Mouse (Mus musculus): Measurements from ENCODE around the gene B4galnt1. TPM values are rescaled to one million over a fixed set of nuclear protein-coding genes. Genes with fewer than 3 reads are reported as not detected.
A peak's percentile ranks its signal among the peaks of the same experiment; 100 is the strongest.

The B4galnt1 gene
- total and polyA plus RNA-seq, 3 experiments = 1.8 to 9.5 (median 2.0) TPM

- intact Hi-C loops (cut with DNase I) = no loop called here
- no peaks in the 10 kb centered on the region for H3K27me3 ChIP-seq (ENCODE audit: control insufficient read depth, insufficient read depth, low read length)
- DNase-seq = peak in 1 of 2 experiments; percentile 18
- H3K9ac ChIP-seq (ENCODE audit: low read depth, low read length) = no peak overlapping the region
- H3K36me3 ChIP-seq (ENCODE audit: control insufficient read depth, insufficient read depth, low read length) = no peaks in the 10 kb centered on the region
- H3K4me3 ChIP-seq = no peak overlapping the region
- WGBS = 71% methylated on average over 11 of the region's 11 CpGs
- TF ChIP-seq EP300 (IDR thresholded peaks at IDR 0.05; ENCODE audit: insufficient read depth, low read depth, low read length) (no peak), CTCF (IDR thresholded peaks at IDR 0.05) (no peak), POLR2A (IDR thresholded peaks at IDR 0.05; ENCODE audit: insufficient read depth, low read depth, low read length) (no peak)
- H3K4me1 ChIP-seq (ENCODE audit: control insufficient read depth, insufficient read depth, low read length) = peaks cover 1% of the 10 kb centered on the region; the same call in 1 of the 2 replicates
- peak overlapping the region; percentile 91 for H3K27ac ChIP-seq
- no peaks in the 10 kb centered on the region for H3K79me2 ChIP-seq (replicated peaks; ENCODE audit: control insufficient read depth, insufficient read depth, low read length)
Measured at GRCm38 (mm10) chr10:127197505-127198110, 32.6 kb downstream of the B4galnt1 start.

GRCm38 (mm10) chr10:127198492-127198891 lies 33.5 kb downstream of the B4galnt1 start:
- WGBS = 47% methylated on average over 2 of the region's 2 CpGs
- no peak for TF ChIP-seq EP300 (IDR thresholded peaks at IDR 0.05; ENCODE audit: insufficient read depth, low read depth, low read length)
- TF ChIP-seq POLR2A (IDR thresholded peaks at IDR 0.05; ENCODE audit: insufficient read depth, low read depth, low read length) = no peak
- TF ChIP-seq CTCF (IDR thresholded peaks at IDR 0.05) = no peak
- Histone ChIP-seq H3K79me2 (replicated peaks; ENCODE audit: control insufficient read depth, insufficient read depth, low read length) (no peaks in the 10 kb centered on the region), H3K4me3 (no peak overlapping the region), H3K36me3 (ENCODE audit: control insufficient read depth, insufficient read depth, low read length) (no peaks in the 10 kb centered on the region), H3K27ac (peak overlapping the region; percentile 9), H3K27me3 (ENCODE audit: control insufficient read depth, insufficient read depth, low read length) (no peaks in the 10 kb centered on the region), H3K4me1 (ENCODE audit: control insufficient read depth, insufficient read depth, low read length) (peaks cover 1% of the 10 kb centered on the region; the same call in 1 of the 2 replicates), H3K9ac (ENCODE audit: low read depth, low read length) (no peak overlapping the region)
- intact Hi-C loops (cut with DNase I) = no loop called here
- peak in 1 of 2 experiments; percentile 22 for DNase-seq

DNA sequence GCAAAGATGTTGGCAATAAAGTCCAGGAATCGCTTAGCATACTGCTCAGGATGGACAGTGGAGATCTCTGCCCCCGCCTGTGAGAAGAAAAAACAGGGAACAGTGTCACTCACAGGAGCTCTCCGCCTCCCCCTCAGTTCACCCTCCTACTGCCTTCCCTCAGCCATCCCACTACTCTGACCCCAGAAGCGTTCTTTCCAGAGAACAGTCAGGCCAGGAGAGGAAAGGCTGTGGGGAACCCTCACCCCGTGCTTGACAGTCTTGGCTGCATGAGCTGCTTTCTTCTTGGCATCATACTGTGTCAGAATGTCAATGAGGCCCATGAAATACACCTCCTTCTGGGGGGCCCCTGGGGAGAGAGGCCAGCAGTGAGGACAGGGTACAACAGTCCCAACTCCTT lies 34.0 kb downstream of the B4galnt1 start:
- intact Hi-C loops (cut with DNase I) = no loop called here
- Histone ChIP-seq H3K79me2 (replicated peaks; ENCODE audit: control insufficient read depth, insufficient read depth, low read length) (no peaks in the 10 kb centered on the region), H3K27me3 (ENCODE audit: control insufficient read depth, insufficient read depth, low read length) (no peaks in the 10 kb centered on the region), H3K27ac (no peak overlapping the region), H3K4me3 (no peak overlapping the region), H3K36me3 (ENCODE audit: control insufficient read depth, insufficient read depth, low read length) (no peaks in the 10 kb centered on the region), H3K9ac (ENCODE audit: low read depth, low read length) (no peak overlapping the region), H3K4me1 (ENCODE audit: control insufficient read depth, insufficient read depth, low read length) (peaks cover 1% of the 10 kb centered on the region; the same call in 1 of the 2 replicates)
- DNase-seq = peak in 1 of 2 experiments; percentile 21
- TF ChIP-seq CTCF (IDR thresholded peaks at IDR 0.05) (no peak), POLR2A (IDR thresholded peaks at IDR 0.05; ENCODE audit: insufficient read depth, low read depth, low read length) (peak; percentile 19; the same call in 1 of the 2 replicates), EP300 (IDR thresholded peaks at IDR 0.05; ENCODE audit: insufficient read depth, low read depth, low read length) (no peak)
- 61% methylated on average over 5 of the region's 5 CpGs for WGBS

DNA sequence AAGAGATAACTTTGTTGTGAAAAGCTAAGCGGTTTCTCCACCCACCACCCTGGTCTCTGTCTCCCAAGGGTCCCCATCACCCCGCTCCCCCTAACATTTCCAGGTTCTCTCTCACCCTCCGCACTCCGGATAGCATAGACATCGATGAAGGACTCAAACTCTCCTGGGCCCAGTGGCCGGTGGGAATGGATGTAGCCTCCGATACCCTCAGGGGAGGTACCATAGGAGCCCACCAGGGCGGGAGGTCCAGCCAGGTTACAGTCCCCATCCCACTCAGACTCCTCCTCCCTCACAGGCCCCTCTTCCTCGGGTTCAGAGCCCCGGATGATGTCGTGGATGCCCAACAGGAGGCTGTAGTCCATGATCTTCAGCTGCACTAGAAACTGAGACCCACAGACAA lies 34.4 kb downstream of the B4galnt1 start:
- TF ChIP-seq CTCF (IDR thresholded peaks at IDR 0.05) (no peak), POLR2A (IDR thresholded peaks at IDR 0.05; ENCODE audit: insufficient read depth, low read depth, low read length) (peak; percentile 7; the same call in 1 of the 2 replicates), EP300 (IDR thresholded peaks at IDR 0.05; ENCODE audit: insufficient read depth, low read depth, low read length) (no peak)
- H3K4me1 ChIP-seq (ENCODE audit: control insufficient read depth, insufficient read depth, low read length) = peaks cover 1% of the 10 kb centered on the region; the same call in 1 of the 2 replicates
- 84% methylated on average over 11 of the region's 11 CpGs for WGBS
- no peaks in the 10 kb centered on the region for H3K36me3 ChIP-seq (ENCODE audit: control insufficient read depth, insufficient read depth, low read length)
- H3K9ac ChIP-seq (ENCODE audit: low read depth, low read length) = no peak overlapping the region
- H3K27ac ChIP-seq = no peak overlapping the region
- H3K79me2 ChIP-seq (replicated peaks; ENCODE audit: control insufficient read depth, insufficient read depth, low read length) = no peaks in the 10 kb centered on the region
- H3K4me3 ChIP-seq = no peak overlapping the region
- no peaks in the 10 kb centered on the region for H3K27me3 ChIP-seq (ENCODE audit: control insufficient read depth, insufficient read depth, low read length)
- intact Hi-C loops (cut with DNase I) = no loop called here
- no peak for DNase-seq

GRCm38 (mm10) chr10:127200279-127200678 lies 35.3 kb downstream of the B4galnt1 start:
- H3K4me1 ChIP-seq (ENCODE audit: control insufficient read depth, insufficient read depth, low read length) = peaks cover 1% of the 10 kb centered on the region; the same call in 1 of the 2 replicates
- no peak overlapping the region for H3K27ac ChIP-seq
- TF ChIP-seq CTCF (IDR thresholded peaks at IDR 0.05) = no peak
- no peak for TF ChIP-seq POLR2A (IDR thresholded peaks at IDR 0.05; ENCODE audit: insufficient read depth, low read depth, low read length)
- H3K36me3 ChIP-seq (ENCODE audit: control insufficient read depth, insufficient read depth, low read length) = no peaks in the 10 kb centered on the region
- no peak overlapping the region for H3K9ac ChIP-seq (ENCODE audit: low read depth, low read length)
- H3K79me2 ChIP-seq (replicated peaks; ENCODE audit: control insufficient read depth, insufficient read depth, low read length) = no peaks in the 10 kb centered on the region
- H3K27me3 ChIP-seq (ENCODE audit: control insufficient read depth, insufficient read depth, low read length) = no peaks in the 10 kb centered on the region
- DNase-seq = no peak
- no peak overlapping the region for H3K4me3 ChIP-seq
- intact Hi-C loops (cut with DNase I) = no loop called here
- WGBS = 72% methylated on average over 8 of the region's 8 CpGs

DNA sequence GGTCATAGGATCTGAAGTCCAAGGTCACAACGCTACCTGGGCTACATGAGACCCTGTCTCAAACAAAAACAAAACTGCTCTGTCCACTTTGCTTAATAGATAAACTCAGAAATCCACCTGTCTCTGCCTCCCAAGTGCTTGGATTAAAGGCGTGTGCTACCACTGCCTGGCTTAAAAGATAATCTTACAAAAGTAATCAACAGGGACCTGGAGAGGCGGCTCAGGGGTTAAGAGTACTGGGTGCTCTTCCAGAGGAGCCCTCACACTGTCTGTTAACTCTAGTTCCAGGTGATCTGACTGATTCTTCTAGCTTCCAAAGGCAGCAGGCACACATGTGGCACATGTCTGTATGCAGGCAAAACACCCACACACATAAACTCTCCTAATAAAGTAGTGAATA lies 38.1 kb downstream of the B4galnt1 start:
- H3K27ac ChIP-seq = no peak overlapping the region
- no peaks in the 10 kb centered on the region for H3K36me3 ChIP-seq (ENCODE audit: control insufficient read depth, insufficient read depth, low read length)
- H3K4me3 ChIP-seq = no peak overlapping the region
- intact Hi-C loops (cut with DNase I) = no loop called here
- TF ChIP-seq POLR2A (IDR thresholded peaks at IDR 0.05; ENCODE audit: insufficient read depth, low read depth, low read length) (no peak), CTCF (IDR thresholded peaks at IDR 0.05) (no peak), EP300 (IDR thresholded peaks at IDR 0.05; ENCODE audit: insufficient read depth, low read depth, low read length) (no peak)
- H3K9ac ChIP-seq (ENCODE audit: low read depth, low read length) = no peak overlapping the region
- no peak for DNase-seq
- H3K27me3 ChIP-seq (ENCODE audit: control insufficient read depth, insufficient read depth, low read length) = no peaks in the 10 kb centered on the region
- H3K4me1 ChIP-seq (ENCODE audit: control insufficient read depth, insufficient read depth, low read length) = no peaks in the 10 kb centered on the region
- 93% methylated on average over 3 of the region's 3 CpGs for WGBS
- no peaks in the 10 kb centered on the region for H3K79me2 ChIP-seq (replicated peaks; ENCODE audit: control insufficient read depth, insufficient read depth, low read length)
